16 mouse cellular contexts compared by ENCODE assay signal in the genomic region with DNA sequence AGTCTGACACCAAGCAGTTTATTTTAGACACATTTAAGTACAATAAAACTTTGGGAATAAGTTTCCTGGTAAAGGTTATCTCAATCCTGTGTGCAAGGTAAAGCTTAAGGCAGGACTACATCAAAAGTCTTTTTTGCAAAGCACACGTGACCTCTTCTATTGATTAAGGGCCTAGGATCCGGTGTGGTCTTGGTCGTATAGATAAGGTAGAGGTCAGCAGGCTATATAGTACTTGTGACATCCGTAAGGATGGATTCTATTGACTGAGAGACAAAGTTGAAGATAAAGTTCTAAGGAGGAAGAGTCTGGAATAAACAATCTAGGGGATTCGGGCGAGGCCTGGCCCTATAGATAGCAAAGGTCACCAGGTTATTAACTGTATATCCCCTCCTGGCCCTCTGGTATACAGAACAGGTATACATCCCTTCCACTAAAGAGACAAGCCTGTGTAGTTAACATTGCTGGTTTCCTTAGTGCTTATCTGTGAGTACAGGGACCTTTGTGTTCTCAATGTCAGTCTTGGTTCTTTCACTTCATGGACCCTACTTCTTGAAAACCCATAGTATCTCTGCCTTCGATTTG.
"Had no signal": no experiment of that assay in that cellular context is flagged by ENCODE, and none has a peak within 500 bp of the region (broad histone marks: within the 10 kb centered on the region; RNA-seq: fewer than 3 reads in every experiment).

No protein-coding gene starts in this region.

- H3K36me3 ChIP-seq: midbrain, embryonic 12.5 days; neural tube, embryonic 13.5 days had no signal

- DNase-seq: kidney, adult 18-20 months; kidney, adult 9 months; kidney, postnatal 14 days; layer of hippocampus, postnatal 36 days; liver, postnatal 0 days; lung, embryonic 14.5 days; thymus, adult 18-20 months; thymus, postnatal 36 days had no signal

- H3K4me1 ChIP-seq: midbrain, embryonic 12.5 days; neural tube, embryonic 13.5 days had no signal

- H3K27ac ChIP-seq: left cerebral cortex, adult 2 months; liver, embryonic 14.5 days; macrophage; midbrain, embryonic 12.5 days; neural tube, embryonic 13.5 days had no signal

- H3K4me2 ChIP-seq: lung, embryonic 14.5 days; midbrain, embryonic 12.5 days; neural tube, embryonic 13.5 days had no signal

- H3K27me3 ChIP-seq: midbrain, embryonic 12.5 days; neural tube, embryonic 13.5 days had no signal

- ATAC-seq: liver, postnatal 0 days; lung, postnatal 0 days; midbrain, embryonic 16.5 days had no signal

- H3K9me3 ChIP-seq: midbrain, embryonic 12.5 days had no signal

- H3K4me3 ChIP-seq: left cerebral cortex, adult 2 months; midbrain, embryonic 12.5 days; myocyte; neural tube, embryonic 13.5 days had no signal

- H3K9ac ChIP-seq: liver, embryonic 14.5 days; liver, postnatal 0 days; lung, embryonic 14.5 days; midbrain, embryonic 12.5 days; neural tube, embryonic 13.5 days had no signal
